Mouse (Mus musculus) thymus, postnatal 10 days (tissue): ENCODE results near the gene Olfr646.

ENCODE experiments used
- DNase-seq, 2 experiments: peaks; one replicate each; pipeline ENCODE4 v3.0.0; 2021; ENCODE audit warnings: low spot score in 2 of 2

Gene Olfr646

DNA sequence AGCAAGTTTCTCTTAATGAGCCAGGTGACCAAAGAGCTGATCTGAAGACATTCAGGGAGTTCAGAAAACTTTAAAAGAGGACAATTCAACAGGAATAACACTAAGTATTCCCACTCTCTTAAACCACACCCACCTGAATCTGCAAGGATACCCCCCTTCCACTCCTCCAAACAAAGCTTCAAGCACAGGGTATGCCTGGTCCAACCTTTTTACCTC lies at the start of gene Olfr646:
Gene Olfr646 (plus strand): TSS at position 117 of the 216 bp plus-strand sequence.
- DNase-seq: no peak

DNA sequence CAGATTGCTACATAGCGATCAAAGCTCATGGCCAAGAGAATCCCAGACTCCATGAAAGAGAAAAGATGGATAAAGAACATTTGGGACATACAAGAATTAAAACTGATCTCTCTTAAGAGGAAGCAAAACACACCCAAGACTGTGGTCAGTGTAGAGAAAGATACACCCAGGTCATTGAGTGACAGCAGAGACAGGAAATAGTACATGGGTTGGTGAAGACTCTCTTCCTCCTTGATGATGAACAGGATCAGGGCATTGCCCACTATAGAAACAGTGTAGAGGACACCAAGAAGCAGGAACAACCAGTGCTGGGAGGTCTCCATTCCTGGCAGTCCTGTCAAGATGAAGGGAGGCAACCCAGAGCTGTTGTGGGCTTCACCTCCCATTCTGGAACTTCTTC lies 45.5 kb upstream of the Olfr646 start:
- DNase-seq: no peak

DNA sequence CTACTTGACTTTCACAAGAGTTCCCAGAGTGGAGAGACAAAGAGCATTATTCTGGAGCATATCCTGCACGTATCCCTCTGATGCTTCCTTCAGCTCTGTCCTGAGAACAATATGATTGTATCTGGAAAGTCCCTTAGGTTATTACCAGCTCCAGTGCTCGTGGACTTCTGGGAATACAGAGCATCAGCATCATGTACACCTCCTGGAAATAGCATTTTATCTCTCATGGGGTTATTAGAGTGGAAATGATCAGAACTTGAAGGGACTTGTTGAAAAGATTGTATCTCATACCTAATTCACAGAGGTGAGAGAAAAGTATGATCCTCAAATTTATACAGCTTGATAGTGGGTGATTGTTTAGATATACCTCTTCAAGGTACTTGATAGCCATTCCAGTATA lies 43.3 kb upstream of the Olfr646 start, which contains the start of gene 4930516K23Rik:
Gene 4930516K23Rik (minus strand): TSS at position 101 of the 400 bp plus-strand sequence.
- DNase-seq: no peak

DNA sequence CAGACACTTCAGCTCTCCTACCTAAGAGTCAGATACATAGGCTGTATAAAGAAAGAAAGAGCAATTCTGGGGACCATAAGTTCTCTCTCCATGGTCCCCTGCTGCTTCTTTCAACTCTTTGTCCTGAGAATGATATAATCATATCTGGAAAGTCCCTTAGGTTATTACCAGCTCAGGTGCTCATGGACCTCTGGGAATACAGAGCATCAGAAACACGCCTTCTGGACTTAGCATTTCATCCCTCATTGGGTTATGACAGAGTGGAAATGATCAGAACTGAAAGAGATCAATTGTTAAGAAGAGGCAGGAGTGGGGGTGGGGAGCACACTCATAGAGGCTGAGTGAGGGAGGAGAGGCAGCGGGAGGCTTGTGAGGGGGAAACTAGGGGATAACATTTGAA lies 32.9 kb upstream of the Olfr646 start, which contains the start of gene Olfr644:
Gene Olfr644 (minus strand): TSS at position 101 of the 400 bp plus-strand sequence.
- DNase-seq: no peak

- DNase-seq: no peak
These were observed 19.3 kb upstream of the Olfr646 start, which contains the start of gene Olfr645 for GRCm38 (mm10) chr7:104085365-104085764. TSS of gene Olfr645 (minus strand) at chr7:104085465.

DNA sequence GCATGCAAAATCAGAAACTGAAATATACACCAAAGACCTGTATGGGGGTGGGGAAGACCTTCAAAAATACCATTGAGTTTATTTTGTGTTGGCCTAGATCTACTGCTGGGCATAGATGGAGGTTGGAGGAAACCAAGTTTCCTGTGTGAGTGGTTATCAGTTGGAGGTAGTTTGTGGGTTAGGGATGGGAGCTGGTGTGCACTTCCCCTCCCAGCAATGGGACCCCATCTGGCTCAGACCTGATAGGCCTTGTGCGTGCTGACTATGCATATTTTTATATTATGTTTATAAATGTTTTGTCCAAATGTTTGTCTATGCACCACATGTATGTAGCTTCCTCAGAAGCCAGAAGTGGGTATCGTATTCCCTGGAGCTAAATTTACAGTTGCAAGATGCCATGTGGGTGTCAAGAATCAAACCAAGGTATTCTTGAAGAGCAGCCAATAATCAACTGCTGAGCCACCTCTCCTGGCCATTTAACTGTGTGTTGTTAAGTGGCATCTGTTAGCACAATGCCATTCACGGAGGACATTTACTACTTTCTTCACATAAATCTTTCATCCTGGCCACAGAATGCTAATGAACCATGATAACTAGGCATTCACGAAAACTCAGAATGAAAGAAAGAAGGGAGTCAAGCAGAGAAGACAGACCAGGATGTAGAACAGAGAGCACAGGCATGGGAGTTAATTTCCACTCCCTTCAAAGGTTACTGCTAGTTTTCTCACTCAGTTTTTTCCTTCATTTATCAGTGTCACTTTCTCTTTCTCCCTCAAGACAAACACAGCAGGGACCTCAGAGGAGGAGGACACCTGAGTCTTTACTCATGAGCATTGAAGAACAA lies 538 bp upstream of the Olfr646 start:
- DNase-seq: no peak

DNA sequence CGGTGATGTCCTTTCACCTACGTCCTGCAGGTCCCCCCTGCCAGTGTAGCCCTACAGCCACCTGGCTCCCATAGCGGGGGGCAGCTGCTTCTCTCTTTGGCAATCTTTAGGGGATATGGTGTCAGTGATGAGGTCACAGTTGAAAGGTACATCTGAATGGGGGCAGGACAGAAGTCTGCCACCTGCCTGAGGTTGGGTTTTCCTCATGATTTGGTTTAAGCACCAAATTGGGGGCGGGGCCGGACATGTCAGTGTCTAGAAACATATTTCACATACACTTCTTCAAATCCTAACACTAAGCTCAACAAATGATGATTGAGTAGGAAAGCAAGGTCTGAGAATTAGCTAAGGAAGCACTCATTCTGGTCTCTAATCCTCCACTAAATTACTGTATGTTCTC lies 25.1 kb downstream of the Olfr646 start, which contains the start of gene Ubqln5:
Gene Ubqln5 (minus strand): TSS at position 101 of the 400 bp plus-strand sequence.
- no peak for DNase-seq

DNA sequence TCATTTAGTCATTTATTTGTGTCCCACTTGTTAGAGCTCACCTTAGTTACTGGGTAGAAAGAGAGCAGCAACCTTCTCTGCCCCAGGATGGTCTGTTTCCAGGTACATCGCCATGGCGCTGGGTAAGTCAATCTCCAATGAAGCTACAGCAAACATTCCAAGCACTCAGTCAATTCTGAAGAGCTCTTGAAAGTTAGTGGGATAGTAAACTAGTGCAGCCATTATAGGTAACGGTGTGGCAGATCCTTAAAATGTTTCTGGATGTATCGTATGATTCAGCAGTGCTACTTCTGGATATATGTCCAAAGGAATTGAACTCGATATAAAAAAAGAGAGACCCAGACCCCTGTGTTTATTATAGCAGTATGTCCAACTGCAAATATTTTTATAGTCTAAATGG lies 32.6 kb downstream of the Olfr646 start, which contains the start of gene Olfr643:
Gene Olfr643 (minus strand): TSS at position 101 of the 400 bp plus-strand sequence.
- no peak for DNase-seq

GRCm38 (mm10) chr7:104143179-104143578 lies 38.5 kb downstream of the Olfr646 start, which contains the start of gene Ubqln3:
TSS of gene Ubqln3 (minus strand) at chr7:104143279.
- DNase-seq: no peak

GRCm38 (mm10) chr7:104150456-104150855 lies 45.8 kb downstream of the Olfr646 start, which contains the start of gene Ubqlnl:
TSS of gene Ubqlnl (minus strand) at chr7:104150556.
- no peak for DNase-seq
